8 mouse cellular contexts compared by ENCODE assay signal in the genomic region with DNA sequence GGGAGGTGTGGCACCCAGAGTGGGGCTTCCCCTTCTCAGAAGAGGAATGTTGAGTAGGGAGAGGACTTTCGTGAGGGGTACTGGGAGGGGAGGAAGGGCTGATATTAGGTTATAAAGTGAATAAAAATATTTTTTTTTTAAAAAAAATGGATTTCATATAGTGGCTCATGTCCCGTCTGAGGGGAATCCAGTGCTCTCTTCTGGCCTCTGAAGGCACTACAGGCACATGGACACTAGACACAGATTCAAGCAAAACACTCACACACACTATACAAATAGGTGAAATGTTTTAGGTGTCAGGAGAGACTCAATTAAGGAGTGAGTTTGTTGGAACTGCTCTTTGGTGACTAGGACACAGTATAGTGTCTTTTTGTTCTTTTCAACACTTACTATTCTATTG. TPM values are rescaled to one million over a fixed set of nuclear protein-coding genes. Genes with fewer than 3 reads are reported as not detected.
A peak's percentile ranks its signal among the peaks of the same experiment; 100 is the strongest.
DNase-seq lines count a peak whose midpoint lies in the region; ATAC-seq and TF ChIP-seq lines count a peak whose summit lies in the region.

No protein-coding gene starts in this region.

- TF ChIP-seq RAD21 in CH12.LX (IDR thresholded peaks at IDR 0.05; ENCODE audit: low read depth, low read length) = no peak; the same call in 1 of the 2 replicates

- H3K4me2 ChIP-seq in heart, embryonic 12.5 days = peak overlapping the region; percentile 92
- H3K4me2 ChIP-seq in CH12.LX (ENCODE audit: insufficient read depth, low read depth, poor library complexity, severe bottlenecking) = peak overlapping the region; percentile 94
- peak overlapping the region; percentile 84 for H3K4me2 ChIP-seq in hindbrain, embryonic 12.5 days (replicated peaks)

- TF ChIP-seq EP300 in CH12.LX (IDR thresholded peaks at IDR 0.05; ENCODE audit: low read length) = no peak

- DNase-seq in heart, adult 8-10 months (ENCODE audit: low spot score) = no peak
- DNase-seq in CH12.LX (ENCODE audit: extremely low read depth) = peak; percentile 34
- DNase-seq in right cerebral cortex, adult 2 months (ENCODE audit: low spot score in 2 of 2) = no peak
- no peak for DNase-seq in adrenal gland, adult 18-20 months (ENCODE audit: low spot score in 2 of 2)
- DNase-seq in urinary bladder, postnatal 4 days (ENCODE audit: low spot score in 2 of 2) = no peak

- WGBS in heart, embryonic 12.5 days = 56% methylated on average over 2 of the region's 2 CpGs
- 52% methylated on average over 2 of the region's 2 CpGs for WGBS in hindbrain, embryonic 12.5 days
- WGBS in macrophage (ENCODE audit: missing documents) = 51% methylated on average over 2 of the region's 2 CpGs

- no peak for ATAC-seq in heart, embryonic 12.5 days (ENCODE audit: insufficient number of reproducible peaks, low FRiP score)
- no peak for ATAC-seq in hindbrain, embryonic 12.5 days (ENCODE audit: low FRiP score)

- peaks cover 21% of the 10 kb centered on the region for H3K4me1 ChIP-seq in heart, embryonic 12.5 days (replicated peaks)
- peaks cover 9 to 25% of the 10 kb centered on the region in 2 experiments for H3K4me1 ChIP-seq in CH12.LX (ENCODE audit: control insufficient read depth in 1 of 2, insufficient read depth in 2 of 2)
- peaks cover 28% of the 10 kb centered on the region for H3K4me1 ChIP-seq in hindbrain, embryonic 12.5 days

- no peaks in the 10 kb centered on the region for H3K27me3 ChIP-seq in heart, embryonic 12.5 days (replicated peaks)
- H3K27me3 ChIP-seq in CH12.LX (replicated peaks) = no peaks in the 10 kb centered on the region
- H3K27me3 ChIP-seq in hindbrain, embryonic 12.5 days = 0 out of 2 replicates have a peak, but pooled peaks cover 3% of the 10 kb centered on the region

- H3K27ac ChIP-seq in heart, embryonic 12.5 days (ENCODE audit: poor library complexity, severe bottlenecking) = no peak overlapping the region
- H3K27ac ChIP-seq in CH12.LX (ENCODE audit: insufficient read depth, low read depth) (no peak overlapping the region), macrophage (no peak overlapping the region)
- H3K27ac ChIP-seq in hindbrain, embryonic 12.5 days = no peak overlapping the region

- dilution Hi-C loops in CH12.LX (cut with MboI; ENCODE audit: extremely low pct_ligation_motif_present, extremely low pct_unique_long_range_greater_than_20kb, low sequenced_read_pairs) = no loop called here

- peaks cover 12% of the 10 kb centered on the region; the same call in 1 of the 2 replicates for H3K9me3 ChIP-seq in heart, embryonic 12.5 days (replicated peaks)
- H3K9me3 ChIP-seq in CH12.LX (replicated peaks; ENCODE audit: low read length) = no peaks in the 10 kb centered on the region
- H3K9me3 ChIP-seq in hindbrain, embryonic 12.5 days (replicated peaks) = no peaks in the 10 kb centered on the region

- peaks cover 30% of the 10 kb centered on the region for H3K36me3 ChIP-seq in heart, embryonic 12.5 days
- H3K36me3 ChIP-seq in CH12.LX (replicated peaks in 1 of 2; ENCODE audit: control insufficient read depth in 1 of 2, insufficient read depth in 1 of 2, low read length in 1 of 2) (peaks cover 25 to 37% of the 10 kb centered on the region in 2 experiments), macrophage (ENCODE audit: inconsistent target) (peaks cover 20% of the 10 kb centered on the region)
- H3K36me3 ChIP-seq in hindbrain, embryonic 12.5 days = peaks cover 31% of the 10 kb centered on the region

- H3K79me2 ChIP-seq in CH12.LX (replicated peaks; ENCODE audit: control insufficient read depth, extremely low read depth, insufficient read depth, poor library complexity, severe bottlenecking) (peaks cover 4% of the 10 kb centered on the region), macrophage (ENCODE audit: inconsistent target) (peaks cover 23% of the 10 kb centered on the region; the same call in 1 of the 2 replicates)

- TF ChIP-seq POLR2A in CH12.LX (IDR thresholded peaks at IDR 0.05; ENCODE audit: low read depth, low read length) = no peak

- H3K9ac ChIP-seq in heart, embryonic 12.5 days = no peak overlapping the region
- H3K9ac ChIP-seq in CH12.LX (ENCODE audit: insufficient read depth, low read depth) = no peak overlapping the region
- H3K9ac ChIP-seq in hindbrain, embryonic 12.5 days = peak overlapping the region; percentile 80

- peak overlapping the region; percentile 82 for H3K4me3 ChIP-seq in heart, embryonic 12.5 days
- H3K4me3 ChIP-seq in CH12.LX (replicated peaks in 1 of 3; ENCODE audit: low read depth in 2 of 3, low read length in 2 of 3, poor library complexity in 1 of 3) (peak overlapping the region in 2 of 3 experiments; percentile 79 to 85), macrophage (ENCODE audit: inconsistent target) (peak overlapping the region; percentile 65; the same call in 1 of the 2 replicates)
- peak overlapping the region; percentile 84 for H3K4me3 ChIP-seq in hindbrain, embryonic 12.5 days

- in situ Hi-C loops in CH12.LX (cut with MboI; ENCODE audit: low pct_ligation_motif_present, low pct_unique_long_range_greater_than_20kb, low sequenced_read_pairs) = no loop called here

- peak in 1 of 2 experiments; percentile 42; a peak in 2 of 4 replicates for TF ChIP-seq CTCF in CH12.LX (conservative IDR thresholded peaks at IDR 0.05 in 1 of 2, IDR thresholded peaks at IDR 0.05 in 1 of 2; ENCODE audit: low read depth in 2 of 2, low read length in 2 of 2)

RNA-seq across cellular contexts. Expression of gene Capn10, which starts 1.8 kb away (rescaled TPM):
- polyA plus RNA-seq in heart, embryonic 12.5 days (2016; fragmentation: Nextera tagmentation; extraction: Ambion mirVana) = 18.2 and 19.1 TPM in 2 replicates
- total RNA-seq in heart, adult 8-10 months (2022) = 1 to 10 TPM; 4.9 to 7.4 (median 6.7) TPM
- total RNA-seq in CH12.LX (2012; rRNA removed) (13.2 and 15.9 TPM in 2 replicates), CH12.LX (2014; rRNA removed) (12.9 and 16.1 TPM in 2 replicates)
- polyA plus RNA-seq in CH12.LX (2012; ENCODE audit: insufficient read length, low read depth) (11.6 and 11.9 TPM in 2 replicates), macrophage (2018) (2.8 to 9.3 TPM (median 7.1 TPM) in 3 replicates)
- polyA plus RNA-seq in hindbrain, embryonic 12.5 days (2016; fragmentation: Nextera tagmentation; extraction: Ambion mirVana) = 54.7 and 56.3 TPM in 2 replicates
- 10 to 100 TPM in 17 of 26 experiments, 1 to 10 TPM in 9; 3.0 to 54.3 (median 18.8) TPM for total RNA-seq in macrophage (2018; cell fraction: chromatin; rRNA removed)
- total RNA-seq in macrophage (2018; cell fraction: cytosol; rRNA removed) = 10 to 100 TPM in 3 of 26 experiments, 1 to 10 TPM in 23; 2.8 to 11.1 (median 8.5) TPM
- 10 to 100 TPM in 14 of 26 experiments, 1 to 10 TPM in 12; 1.4 to 26.2 (median 12.1) TPM for total RNA-seq in macrophage (2018; cell fraction: nucleus; rRNA removed)
- total RNA-seq in adrenal gland, adult 18-20 months (2021) = 10 to 100 TPM; 14.5 to 16.8 TPM

RNA-seq across cellular contexts. Expression of gene Gpr35, which starts 14.7 kb away (rescaled TPM):
- 0.35 and 1.0 TPM in 2 replicates for polyA plus RNA-seq in heart, embryonic 12.5 days (2016; fragmentation: Nextera tagmentation; extraction: Ambion mirVana)
- 1 to 10 TPM in 1 of 4 experiments, under 1 TPM in 3; 0.19 to 1.3 (median 0.47) TPM for total RNA-seq in heart, adult 8-10 months (2022)
- total RNA-seq in CH12.LX (2012; rRNA removed) (0.21 and 0.42 TPM in 2 replicates), CH12.LX (2014; rRNA removed) (0.43 and 0.44 TPM in 2 replicates)
- polyA plus RNA-seq in CH12.LX (2012; ENCODE audit: insufficient read length, low read depth) (1.7 and 2.0 TPM in 2 replicates), macrophage (2018) (4.5 to 16.1 TPM (median 7.7 TPM) in 3 replicates)
- 0.10 and 0.41 TPM in 2 replicates for polyA plus RNA-seq in hindbrain, embryonic 12.5 days (2016; fragmentation: Nextera tagmentation; extraction: Ambion mirVana)
- total RNA-seq in macrophage (2018; cell fraction: chromatin; rRNA removed) = 10 to 100 TPM in 4 of 26 experiments, 1 to 10 TPM in 17, under 1 TPM in 5; 0.34 to 14.6 (median 3.7) TPM
- total RNA-seq in macrophage (2018; cell fraction: cytosol; rRNA removed) = 10 to 100 TPM in 13 of 26 experiments, 1 to 10 TPM in 13; 3.5 to 34.0 (median 10.0) TPM
- 10 to 100 TPM in 10 of 26 experiments, 1 to 10 TPM in 16; 1.6 to 19.0 (median 7.6) TPM for total RNA-seq in macrophage (2018; cell fraction: nucleus; rRNA removed)
- 1 to 10 TPM; 1.4 TPM for total RNA-seq in adrenal gland, adult 18-20 months (2021)

RNA-seq across cellular contexts. Expression of gene Rnpepl1, which starts 25.4 kb away (rescaled TPM):
- polyA plus RNA-seq in heart, embryonic 12.5 days (2016; fragmentation: Nextera tagmentation; extraction: Ambion mirVana) = 37.2 and 38.9 TPM in 2 replicates
- 10 to 100 TPM; 72.0 to 80.4 (median 77.3) TPM for total RNA-seq in heart, adult 8-10 months (2022)
- 13.8 and 14.6 TPM in 2 replicates for total RNA-seq in CH12.LX (2012; rRNA removed)
- 4.5 and 5.1 TPM in 2 replicates for total RNA-seq in CH12.LX (2014; rRNA removed)
- polyA plus RNA-seq in CH12.LX (2012; ENCODE audit: insufficient read length, low read depth) = 12.7 and 20.2 TPM in 2 replicates
- 31.6 and 34.7 TPM in 2 replicates for polyA plus RNA-seq in hindbrain, embryonic 12.5 days (2016; fragmentation: Nextera tagmentation; extraction: Ambion mirVana)
- total RNA-seq in macrophage (2018; cell fraction: chromatin; rRNA removed) = 100 to 1,000 TPM in 12 of 26 experiments, 10 to 100 TPM in 14; 33.4 to 187 (median 92.8) TPM
- 10 to 100 TPM; 52.3 to 89.7 (median 75.1) TPM for total RNA-seq in macrophage (2018; cell fraction: cytosol; rRNA removed)
- 100 to 1,000 TPM in 12 of 26 experiments, 10 to 100 TPM in 14; 35.9 to 167 (median 98.1) TPM for total RNA-seq in macrophage (2018; cell fraction: nucleus; rRNA removed)
- 45.2 to 67.8 TPM (median 46.2 TPM) in 3 replicates for polyA plus RNA-seq in macrophage (2018)
- 10 to 100 TPM; 58.2 to 80.9 TPM for total RNA-seq in adrenal gland, adult 18-20 months (2021)

RNA-seq across cellular contexts. Expression of gene Dusp28, which starts 29.2 kb away (rescaled TPM):
- polyA plus RNA-seq in heart, embryonic 12.5 days (2016; fragmentation: Nextera tagmentation; extraction: Ambion mirVana) = 10.3 and 11.0 TPM in 2 replicates
- total RNA-seq in heart, adult 8-10 months (2022) = 10 to 100 TPM; 15.6 to 16.6 (median 16.5) TPM
- total RNA-seq in CH12.LX (2012; rRNA removed) (3.4 and 3.6 TPM in 2 replicates), CH12.LX (2014; rRNA removed) (3.2 and 4.6 TPM in 2 replicates)
- polyA plus RNA-seq in CH12.LX (2012; ENCODE audit: insufficient read length, low read depth) (2.6 and 3.6 TPM in 2 replicates), macrophage (2018) (1.2 to 12.1 TPM (median 3.2 TPM) in 3 replicates)
- 11.9 and 12.9 TPM in 2 replicates for polyA plus RNA-seq in hindbrain, embryonic 12.5 days (2016; fragmentation: Nextera tagmentation; extraction: Ambion mirVana)
- total RNA-seq in macrophage (2018; cell fraction: chromatin; rRNA removed) = 1 to 10 TPM in 18 of 26 experiments, under 1 TPM in 5, not detected in 3; 0.66 to 7.6 (median 2.2) TPM
- total RNA-seq in macrophage (2018; cell fraction: cytosol; rRNA removed) = 10 to 100 TPM in 13 of 26 experiments, 1 to 10 TPM in 13; 4.1 to 34.1 (median 12.2) TPM
- total RNA-seq in macrophage (2018; cell fraction: nucleus; rRNA removed) = 10 to 100 TPM in 9 of 26 experiments, 1 to 10 TPM in 14, under 1 TPM in 3; 0.66 to 24.8 (median 6.1) TPM
- total RNA-seq in adrenal gland, adult 18-20 months (2021) = 10 to 100 TPM; 14.3 to 14.5 TPM

RNA-seq across cellular contexts. Expression of gene Ankmy1, which starts 33.3 kb away (rescaled TPM):
- 0.17 and 0.18 TPM in 2 replicates for polyA plus RNA-seq in heart, embryonic 12.5 days (2016; fragmentation: Nextera tagmentation; extraction: Ambion mirVana)
- total RNA-seq in heart, adult 8-10 months (2022) = under 1 TPM in 2 of 4 experiments, not detected in 2; 0.09 to 0.11 TPM
- 0.04 and 0.13 TPM in 2 replicates for total RNA-seq in CH12.LX (2012; rRNA removed)
- 0.11 TPM in 1 of 2 replicates, not detected in the other for total RNA-seq in CH12.LX (2014; rRNA removed)
- 0.07 TPM in 1 of 2 replicates, not detected in the other for polyA plus RNA-seq in CH12.LX (2012; ENCODE audit: insufficient read length, low read depth)
- 0.52 and 0.67 TPM in 2 replicates for polyA plus RNA-seq in hindbrain, embryonic 12.5 days (2016; fragmentation: Nextera tagmentation; extraction: Ambion mirVana)
- total RNA-seq in macrophage (2018; cell fraction: chromatin; rRNA removed) = 1 to 10 TPM in 9 of 26 experiments, under 1 TPM in 14, not detected in 3; 0.12 to 2.5 (median 0.62) TPM
- under 1 TPM; 0.05 to 0.96 (median 0.25) TPM for total RNA-seq in macrophage (2018; cell fraction: cytosol; rRNA removed)
- 1 to 10 TPM in 4 of 26 experiments, under 1 TPM in 14, not detected in 8; 0.22 to 1.8 (median 0.73) TPM for total RNA-seq in macrophage (2018; cell fraction: nucleus; rRNA removed)
- 0.10 to 0.14 TPM (median 0.14 TPM) in 3 replicates for polyA plus RNA-seq in macrophage (2018)
- total RNA-seq in adrenal gland, adult 18-20 months (2021) = under 1 TPM; 0.80 to 0.86 TPM
